Mouse (Mus musculus): ENCODE measurements around the gene Dnajc4. TPM values are rescaled to one million over a fixed set of nuclear protein-coding genes. Genes with fewer than 3 reads are reported as not detected.
A peak's percentile ranks its signal among the peaks of the same experiment; 100 is the strongest.

The Dnajc4 gene
- polyA plus RNA-seq, 1 experiment = 31.6 TPM

- Histone ChIP-seq H3K4me3 (ENCODE audit: control insufficient read depth, insufficient read depth, low read length) (peak within 1 kb of the TSS; percentile 64), H3K27ac (ENCODE audit: control insufficient read depth, insufficient read depth, low read length) (peak within 1 kb of the TSS; percentile 61), H3K27me3 (ENCODE audit: control insufficient read depth, insufficient read depth, low read length) (no peaks in the 10 kb centered on the region), H3K4me1 (replicated peaks; ENCODE audit: control insufficient read depth, insufficient read depth, low read length) (peaks cover 12% of the 10 kb centered on the region), H3K36me3 (ENCODE audit: control insufficient read depth, insufficient read depth, low read length) (no peaks in the 10 kb centered on the region)
- TF ChIP-seq POLR2A (IDR thresholded peaks at IDR 0.05; ENCODE audit: control insufficient read depth, extremely low read depth, insufficient read depth, low read length, poor library complexity) (peak; percentile 73), CTCF (IDR thresholded peaks at IDR 0.05; ENCODE audit: borderline replicate concordance, control insufficient read depth, extremely low read depth, insufficient read depth, low read length, poor library complexity) (peak; percentile 35; the same call in 1 of the 2 replicates)
- under 1% methylated on average over 27 of the region's 27 CpGs for WGBS
- DNase-seq = peak; percentile 96
These were observed 50.1 kb downstream of the Dnajc4 start, which contains the start of gene Gpr137 for GRCm38 (mm10) chr19:6942249-6942691. TSS of gene Gpr137 (minus strand) at chr19:6942480.

GRCm38 (mm10) chr19:6941372-6942248, 50.8 kb downstream of the Dnajc4 start, which contains the start of gene Bad:
TSS of gene Bad (plus strand) at chr19:6941861.
- Histone ChIP-seq H3K27me3 (ENCODE audit: control insufficient read depth, insufficient read depth, low read length) (no peaks in the 10 kb centered on the region), H3K4me3 (ENCODE audit: control insufficient read depth, insufficient read depth, low read length) (peak within 1 kb of the TSS; percentile 64), H3K4me1 (replicated peaks; ENCODE audit: control insufficient read depth, insufficient read depth, low read length) (peaks cover 12% of the 10 kb centered on the region), H3K27ac (ENCODE audit: control insufficient read depth, insufficient read depth, low read length) (peak within 1 kb of the TSS; percentile 61), H3K36me3 (ENCODE audit: control insufficient read depth, insufficient read depth, low read length) (no peaks in the 10 kb centered on the region)
- TF ChIP-seq CTCF (IDR thresholded peaks at IDR 0.05; ENCODE audit: borderline replicate concordance, control insufficient read depth, extremely low read depth, insufficient read depth, low read length, poor library complexity) (peak; percentile 34; the same call in 1 of the 2 replicates), POLR2A (IDR thresholded peaks at IDR 0.05; ENCODE audit: control insufficient read depth, extremely low read depth, insufficient read depth, low read length, poor library complexity) (no peak; the same call in 1 of the 2 replicates)
- DNase-seq = peak; percentile 92
- WGBS = under 1% methylated on average over 83 of the region's 83 CpGs

GRCm38 (mm10) chr19:6940396-6941351, 51.7 kb downstream of the Dnajc4 start:
- H3K36me3 ChIP-seq (ENCODE audit: control insufficient read depth, insufficient read depth, low read length) = no peaks in the 10 kb centered on the region
- WGBS = 30% methylated on average over 29 of the region's 29 CpGs
- no peaks in the 10 kb centered on the region for H3K27me3 ChIP-seq (ENCODE audit: control insufficient read depth, insufficient read depth, low read length)
- H3K4me1 ChIP-seq (replicated peaks; ENCODE audit: control insufficient read depth, insufficient read depth, low read length) = peaks cover 12% of the 10 kb centered on the region
- DNase-seq = no peak
- H3K4me3 ChIP-seq (ENCODE audit: control insufficient read depth, insufficient read depth, low read length) = peak overlapping the region; percentile 64
- TF ChIP-seq CTCF (IDR thresholded peaks at IDR 0.05; ENCODE audit: borderline replicate concordance, control insufficient read depth, extremely low read depth, insufficient read depth, low read length, poor library complexity) = no peak
- TF ChIP-seq POLR2A (IDR thresholded peaks at IDR 0.05; ENCODE audit: control insufficient read depth, extremely low read depth, insufficient read depth, low read length, poor library complexity) = no peak
- H3K27ac ChIP-seq (ENCODE audit: control insufficient read depth, insufficient read depth, low read length) = no peak overlapping the region

- Histone ChIP-seq H3K27ac (ENCODE audit: control insufficient read depth, insufficient read depth, low read length) (no peak overlapping the region), H3K36me3 (ENCODE audit: control insufficient read depth, insufficient read depth, low read length) (no peaks in the 10 kb centered on the region), H3K4me3 (ENCODE audit: control insufficient read depth, insufficient read depth, low read length) (no peak overlapping the region), H3K27me3 (ENCODE audit: control insufficient read depth, insufficient read depth, low read length) (peaks cover 1% of the 10 kb centered on the region; the same call in 1 of the 2 replicates), H3K4me1 (replicated peaks; ENCODE audit: control insufficient read depth, insufficient read depth, low read length) (peaks cover 12% of the 10 kb centered on the region)
- TF ChIP-seq POLR2A (IDR thresholded peaks at IDR 0.05; ENCODE audit: control insufficient read depth, extremely low read depth, insufficient read depth, low read length, poor library complexity) (no peak), CTCF (IDR thresholded peaks at IDR 0.05; ENCODE audit: borderline replicate concordance, control insufficient read depth, extremely low read depth, insufficient read depth, low read length, poor library complexity) (no peak)
- no peak for DNase-seq
- 93% methylated on average over 20 of the region's 20 CpGs for WGBS
These were observed 53.0 kb downstream of the Dnajc4 start for GRCm38 (mm10) chr19:6939106-6940002.

Other genes with a start within 250 kb of the Dnajc4 start
- gene Rps6ka4, start 151.9 kb downstream of the Dnajc4 start, polyA plus RNA-seq (2012; rRNA removed) = 29.5 and 30.6 TPM in 2 replicates
- 225 and 234 TPM in 2 replicates for gene Ccdc88b, start 134.4 kb downstream of the Dnajc4 start, polyA plus RNA-seq (2012; rRNA removed)
- 183 and 203 TPM in 2 replicates for gene Trmt112, start 82.9 kb downstream of the Dnajc4 start, polyA plus RNA-seq (2012; rRNA removed)
- 99.4 and 133 TPM in 2 replicates for gene Prdx5, start 82.5 kb downstream of the Dnajc4 start, polyA plus RNA-seq (2012; rRNA removed)
- 67.9 and 77.4 TPM in 2 replicates for gene Esrra, start 70.8 kb downstream of the Dnajc4 start, polyA plus RNA-seq (2012; rRNA removed)
- gene Catsperz, start 67.2 kb downstream of the Dnajc4 start, polyA plus RNA-seq (2012; rRNA removed) = 3.7 and 5.2 TPM in 2 replicates
- 1.5 and 1.8 TPM in 2 replicates for gene Kcnk4, start 58.1 kb downstream of the Dnajc4 start, polyA plus RNA-seq (2012; rRNA removed)
- gene Bad, start 50.7 kb downstream of the Dnajc4 start, polyA plus RNA-seq (2012; rRNA removed) = 59.1 and 65.6 TPM in 2 replicates
- gene Gpr137, start 50.1 kb downstream of the Dnajc4 start, polyA plus RNA-seq (2012; rRNA removed) = 66.8 and 86.6 TPM in 2 replicates
- 337 and 340 TPM in 2 replicates for gene Ppp1r14b, start 17.6 kb downstream of the Dnajc4 start, polyA plus RNA-seq (2012; rRNA removed)
- 27.2 and 35.5 TPM in 2 replicates for gene Plcb3, start 16.1 kb downstream of the Dnajc4 start, polyA plus RNA-seq (2012; rRNA removed)
- 33.2 and 39.4 TPM in 2 replicates for gene Fkbp2, start 12.1 kb downstream of the Dnajc4 start, polyA plus RNA-seq (2012; rRNA removed)
- 38.4 and 38.8 TPM in 2 replicates for gene Vegfb, start 4.9 kb downstream of the Dnajc4 start, polyA plus RNA-seq (2012; rRNA removed)
- 43.0 and 46.5 TPM in 2 replicates for gene Nudt22, start 3.5 kb upstream of the Dnajc4 start, polyA plus RNA-seq (2012; rRNA removed)
- 8.4 and 9.9 TPM in 2 replicates for gene Trpt1, start 3.6 kb upstream of the Dnajc4 start, polyA plus RNA-seq (2012; rRNA removed)
- gene Fermt3, start 26.9 kb upstream of the Dnajc4 start, polyA plus RNA-seq (2012; rRNA removed) = 345 and 352 TPM in 2 replicates
- 87.4 and 89.5 TPM in 2 replicates for gene Stip1, start 47.4 kb upstream of the Dnajc4 start, polyA plus RNA-seq (2012; rRNA removed)
- gene Macrod1, start 64.2 kb upstream of the Dnajc4 start, polyA plus RNA-seq (2012; rRNA removed) = 37.5 and 49.3 TPM in 2 replicates
- 0.59 and 0.64 TPM in 2 replicates for gene Flrt1, start 113.2 kb upstream of the Dnajc4 start, polyA plus RNA-seq (2012; rRNA removed)
- gene Otub1, start 213.7 kb upstream of the Dnajc4 start, polyA plus RNA-seq (2012; rRNA removed) = 176 and 191 TPM in 2 replicates
- gene Cox8a, start 225.0 kb upstream of the Dnajc4 start, polyA plus RNA-seq (2012; rRNA removed) = 1,690 and 1,818 TPM in 2 replicates
- gene Naa40, start 248.6 kb upstream of the Dnajc4 start, polyA plus RNA-seq (2012; rRNA removed) = 55.9 and 71.6 TPM in 2 replicates

All from thymus, adult 2 months (tissue).